Mouse (Mus musculus) layer of hippocampus, adult 2 months (tissue): ENCODE measurements at regions not wholly inside any gene's neighbourhood (a gene's known extent, or its start where the extent isn't known, plus 50 kb on each side); places are given as distances from the start of the nearest gene placed in this dataset.

Experiments used
- DNase-seq, 2 experiments: peaks; one replicate each; pipeline ENCODE4 v3.0.0; 2022; ENCODE audit warnings: low spot score in 2 of 2
- H3K27ac ChIP-seq: fragments of 200-600 bp; 2 replicates; pipeline ENCODE4 v1.8.1; 2022
- H3K4me3 ChIP-seq: fragments of 200-600 bp; 2 replicates; pipeline ENCODE4 v1.8.1; 2022; ENCODE audit warnings: mild to moderate bottlenecking
- CTCF ChIP-seq: fragments of 200-600 bp; conservative IDR thresholded peaks from 2 replicates; pipeline ENCODE4 v1.8.1; 2022; ENCODE audit warnings: antibody characterized with exemption, mild to moderate bottlenecking, moderate library complexity

DNA sequence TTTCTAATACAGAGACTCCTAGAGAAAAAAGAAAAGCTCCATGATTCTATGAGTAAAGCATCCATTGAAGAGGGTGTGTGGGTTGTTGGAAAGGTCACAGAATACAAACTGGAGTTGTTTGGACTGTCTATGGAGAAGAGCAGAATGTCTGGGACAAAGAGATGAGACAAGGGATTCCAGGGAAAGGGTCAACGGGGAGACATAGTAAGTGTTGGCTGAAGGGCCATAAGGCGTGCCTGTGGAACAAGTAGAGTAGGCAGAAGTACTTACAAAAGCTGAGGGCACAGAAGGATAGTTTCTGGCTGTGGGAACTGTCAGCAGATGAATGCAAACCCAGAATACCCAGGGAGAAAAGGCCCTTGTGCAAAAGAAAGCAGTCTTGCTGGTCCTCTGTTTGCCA is 134.0 kb upstream of the Col8a1 start:
- no peak for DNase-seq
- no peak overlapping the region for H3K27ac ChIP-seq
- no peak for TF ChIP-seq CTCF
- H3K4me3 ChIP-seq: no peak overlapping the region

DNA sequence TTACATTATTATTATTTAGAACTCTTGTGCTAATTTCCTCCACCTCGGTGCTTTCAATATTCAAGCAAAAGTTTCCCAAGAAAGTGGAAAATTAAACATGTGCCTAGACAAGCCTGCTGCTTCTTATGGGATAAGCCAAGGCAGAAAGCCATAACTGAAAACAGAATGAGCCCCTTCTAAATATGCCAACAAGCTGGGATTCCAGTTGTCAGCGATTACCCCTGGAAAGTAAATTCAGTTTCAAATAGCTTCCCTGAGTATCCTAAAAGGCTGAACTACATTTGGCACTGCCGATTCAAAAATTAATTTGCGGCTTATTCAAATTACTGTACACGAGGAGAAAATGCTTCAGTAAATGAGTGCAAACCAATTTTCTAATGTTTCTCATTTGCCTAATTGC is 135.6 kb upstream of the Col8a1 start:
- no peak overlapping the region for H3K27ac ChIP-seq
- DNase-seq: no peak
- no peak overlapping the region for H3K4me3 ChIP-seq
- TF ChIP-seq CTCF: no peak

DNA sequence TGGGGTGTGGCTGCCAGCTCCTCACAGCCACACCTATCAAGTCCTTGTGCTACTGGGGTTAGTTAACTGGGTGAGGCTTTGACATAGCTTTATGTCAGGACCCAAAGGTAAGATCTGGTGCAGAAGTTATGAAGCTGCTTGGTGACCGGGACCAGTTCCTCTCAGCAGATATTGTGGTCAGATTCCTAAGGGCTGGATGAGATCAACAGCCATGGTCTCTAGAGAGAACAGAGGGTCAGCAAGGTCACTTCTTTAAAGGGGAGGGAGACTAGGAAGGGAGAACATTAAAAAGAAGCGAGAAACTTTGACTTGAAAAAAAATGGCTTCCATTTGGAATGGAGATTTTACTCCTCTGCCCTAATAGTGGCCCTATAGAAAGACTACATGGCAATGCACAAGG is 138.6 kb upstream of the Col8a1 start:
- H3K27ac ChIP-seq: no peak overlapping the region
- no peak overlapping the region for H3K4me3 ChIP-seq
- DNase-seq: no peak
- no peak for TF ChIP-seq CTCF

DNA sequence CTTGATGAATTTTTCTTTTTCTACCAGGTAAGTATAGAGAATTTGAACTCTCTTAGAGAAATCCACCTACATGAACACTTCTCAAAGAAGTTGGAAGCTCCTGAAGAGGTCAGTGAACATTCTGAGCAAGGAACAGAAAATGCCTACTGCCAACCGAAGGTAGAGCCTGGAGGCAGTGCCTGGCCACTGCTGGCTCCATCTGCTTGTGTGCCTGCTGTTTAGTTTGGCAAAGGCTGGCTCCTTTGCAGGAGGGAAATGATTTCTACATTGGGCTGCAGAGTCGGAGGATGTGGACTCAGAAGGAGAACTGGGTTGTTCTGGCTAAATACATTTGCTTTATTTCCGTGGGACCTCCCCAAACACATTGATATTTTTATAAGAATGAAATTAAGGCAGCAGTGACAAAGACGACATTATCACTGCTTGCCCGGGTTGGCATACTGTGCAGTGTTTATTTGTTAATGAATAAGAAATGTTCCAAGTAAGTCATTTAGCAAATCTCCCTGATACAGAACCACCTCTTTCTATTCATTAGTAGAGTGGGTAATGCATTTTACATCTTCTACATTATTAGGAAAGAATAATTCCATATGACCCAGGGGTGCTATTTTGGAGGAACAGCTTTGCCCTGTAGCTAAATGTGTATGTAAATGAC is 139.3 kb upstream of the Col8a1 start:
- DNase-seq: no peak
- no peak for TF ChIP-seq CTCF
- Histone ChIP-seq H3K27ac (no peak overlapping the region), H3K4me3 (no peak overlapping the region)

DNA sequence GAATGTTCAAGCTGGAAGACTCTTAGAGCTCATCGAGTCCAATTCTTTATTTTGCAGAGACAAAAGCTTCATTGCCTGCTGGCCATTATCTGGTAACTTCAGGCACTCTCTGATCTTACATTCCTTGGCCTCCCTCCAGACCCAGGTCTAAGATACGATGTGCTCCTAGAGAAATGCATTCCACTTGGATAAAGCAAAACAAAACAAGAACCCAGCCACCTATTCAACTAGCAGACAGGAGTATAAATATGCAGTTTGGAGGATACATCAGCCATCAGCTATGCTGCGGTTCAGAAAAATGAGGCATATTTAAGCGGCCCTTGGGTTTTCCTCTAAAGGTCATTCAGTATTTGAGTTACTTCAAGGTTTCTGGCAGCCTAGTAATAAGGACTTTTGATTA is 146.5 kb upstream of the Col8a1 start:
- no peak for DNase-seq
- TF ChIP-seq CTCF: no peak
- Histone ChIP-seq H3K4me3 (no peak overlapping the region), H3K27ac (no peak overlapping the region)

DNA sequence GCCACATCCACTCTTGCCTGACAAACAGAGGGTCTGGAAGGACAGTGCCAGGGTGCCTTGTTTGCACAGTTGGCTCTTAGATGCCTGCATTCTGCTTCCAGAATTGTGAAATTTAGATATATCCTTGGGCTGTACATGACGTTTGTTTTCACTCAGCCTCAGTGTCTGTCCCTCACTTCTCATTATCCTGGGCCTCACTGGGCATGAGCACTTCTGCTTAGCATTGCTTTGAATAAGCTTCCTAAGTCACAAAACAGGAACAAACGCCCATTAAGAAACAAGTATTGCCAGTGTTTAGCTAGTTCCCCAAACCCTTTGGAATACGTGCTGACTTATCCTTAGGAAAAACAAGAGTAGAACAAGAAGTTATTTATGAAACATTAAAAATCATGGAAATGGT is 148.0 kb upstream of the Col8a1 start:
- no peak overlapping the region for H3K27ac ChIP-seq
- no peak for TF ChIP-seq CTCF

DNA sequence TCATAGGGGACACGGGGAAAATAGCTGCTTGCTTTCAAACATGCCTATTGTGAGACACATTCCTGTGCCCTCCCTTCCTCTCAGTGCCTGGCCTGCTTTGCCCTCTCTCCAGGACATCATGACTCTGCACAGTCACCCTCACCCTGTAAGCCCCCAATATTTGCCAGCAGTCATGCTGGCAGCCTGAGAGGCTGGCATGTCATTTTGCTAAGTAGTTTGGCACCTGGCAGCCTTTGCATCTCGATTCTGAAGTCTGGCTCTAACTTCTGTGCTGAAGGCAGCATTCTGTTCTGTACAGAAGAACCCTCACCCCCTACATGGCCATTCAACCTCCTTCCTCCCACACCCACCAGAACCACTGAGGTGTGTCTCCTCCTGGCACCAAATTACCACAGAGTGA is 157.5 kb upstream of the Col8a1 start:
- Histone ChIP-seq H3K4me3 (no peak overlapping the region), H3K27ac (no peak overlapping the region)
- DNase-seq: no peak
- no peak for TF ChIP-seq CTCF

More for the DNA sequence above, 148.0 kb upstream of the Col8a1 start:
- H3K4me3 ChIP-seq: no peak overlapping the region
- no peak for DNase-seq

DNA sequence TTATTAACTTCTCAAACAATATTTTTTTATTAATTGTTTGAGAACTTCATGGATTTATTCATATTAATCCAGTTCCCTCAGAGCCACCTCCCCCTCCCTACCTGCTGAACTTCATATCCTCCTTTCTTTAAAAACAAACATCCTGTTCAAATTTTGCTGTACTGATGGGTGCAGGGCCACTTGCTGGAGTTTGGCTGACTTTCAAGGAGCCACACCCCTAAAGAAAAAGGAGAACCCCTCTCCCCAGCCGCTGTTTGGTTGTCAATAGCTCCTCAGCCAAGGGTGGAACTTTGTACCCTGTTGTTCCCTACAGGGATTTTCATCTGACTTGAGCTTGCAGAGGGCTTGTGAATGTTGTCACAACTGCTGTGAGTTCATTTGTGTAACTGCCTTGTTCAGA is 160.0 kb upstream of the Col8a1 start:
- no peak for TF ChIP-seq CTCF
- Histone ChIP-seq H3K27ac (no peak overlapping the region), H3K4me3 (no peak overlapping the region)
- no peak for DNase-seq

DNA sequence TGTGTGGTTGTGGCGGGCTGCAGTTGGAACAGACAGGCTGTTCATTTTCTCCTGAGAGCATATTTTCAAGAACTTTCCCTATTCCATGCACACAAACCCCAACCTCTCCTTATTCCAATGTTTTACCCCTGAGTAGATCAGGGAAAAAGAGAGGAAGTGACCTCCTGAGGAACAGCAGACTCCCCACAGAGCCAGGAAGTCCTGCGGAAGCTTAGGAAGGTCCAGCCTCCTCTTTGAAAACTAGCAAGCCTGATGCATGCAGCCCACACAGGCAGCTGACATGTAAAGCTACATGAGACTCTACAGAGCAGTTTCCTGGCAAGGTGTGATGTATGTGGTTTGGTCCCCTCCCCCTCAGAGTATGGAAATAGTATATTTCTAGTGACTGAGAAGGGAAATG is 160.9 kb upstream of the Col8a1 start:
- TF ChIP-seq CTCF: no peak
- Histone ChIP-seq H3K27ac (no peak overlapping the region), H3K4me3 (no peak overlapping the region)
- no peak for DNase-seq

DNA sequence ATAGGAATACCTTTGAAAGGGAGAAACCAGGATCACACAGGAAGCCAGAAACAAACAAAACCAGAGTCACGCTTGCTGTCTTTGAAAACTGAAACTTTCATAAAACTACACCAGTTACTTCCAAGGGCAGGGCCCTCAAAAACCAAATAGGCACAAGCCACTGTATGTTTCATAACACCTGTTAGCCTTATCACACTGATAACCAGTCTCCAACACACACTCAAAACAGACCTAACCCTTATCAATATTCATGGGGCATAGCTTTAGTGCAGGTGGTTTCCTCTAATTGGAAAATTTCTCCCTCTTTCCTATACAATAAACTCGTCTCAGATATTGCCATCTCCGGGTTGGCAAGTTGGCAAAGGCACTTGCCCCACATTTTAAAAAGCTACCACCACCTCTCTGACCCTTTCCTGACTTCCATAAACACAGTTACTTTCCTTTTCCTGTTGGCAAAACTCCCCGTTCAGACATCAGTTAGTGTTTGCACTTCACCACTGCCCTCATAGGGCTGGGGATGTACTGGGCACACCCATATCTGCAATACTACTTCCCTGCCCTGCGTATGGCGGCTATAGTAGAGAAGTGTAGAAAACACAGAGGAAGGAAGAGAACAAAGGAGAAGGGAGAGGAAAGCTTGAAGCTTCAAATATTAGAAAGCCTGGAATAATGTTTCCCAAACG is 169.1 kb upstream of the Col8a1 start:
- no peak for TF ChIP-seq CTCF
- DNase-seq: no peak
- Histone ChIP-seq H3K4me3 (no peak overlapping the region), H3K27ac (no peak overlapping the region)

DNA sequence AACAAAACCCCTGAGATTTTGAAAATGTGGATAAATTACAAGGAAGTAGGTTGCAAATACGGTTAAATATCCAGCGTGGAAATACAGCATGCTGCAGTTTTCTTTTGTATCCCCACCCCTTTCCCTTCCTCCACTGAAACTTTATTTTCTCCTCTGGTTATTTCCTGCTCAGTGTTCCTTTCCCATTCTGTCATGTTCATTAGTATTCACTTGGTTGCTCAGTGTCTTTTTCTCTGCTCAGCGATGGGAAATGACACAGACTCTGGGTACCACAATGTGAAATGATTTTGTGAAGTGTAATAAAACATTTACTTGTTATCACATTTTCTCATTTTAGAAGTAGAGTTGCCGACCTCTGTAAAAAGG is 169.6 kb upstream of the Col8a1 start:
- H3K4me3 ChIP-seq: no peak overlapping the region
- H3K27ac ChIP-seq: no peak overlapping the region
- TF ChIP-seq CTCF: no peak
- no peak for DNase-seq

DNA sequence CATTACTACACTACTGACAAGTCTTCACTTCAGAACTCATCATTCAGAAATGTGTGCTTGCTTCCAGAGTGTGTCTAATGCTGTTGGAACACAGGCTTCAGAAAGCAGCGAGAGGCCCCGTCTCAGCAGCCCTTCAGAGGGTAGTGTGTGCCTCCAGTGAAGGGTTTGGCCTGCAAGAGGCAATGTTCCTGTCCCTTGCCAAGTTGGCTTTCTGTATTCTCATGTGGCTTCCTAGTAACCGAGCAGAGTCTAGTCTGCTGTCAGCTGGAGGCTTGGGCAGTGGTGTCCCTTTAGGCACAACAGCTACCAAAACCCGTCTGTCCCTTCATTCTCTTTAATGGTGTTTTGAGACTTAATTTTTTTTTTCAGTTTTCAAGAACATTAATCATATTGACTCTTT is 173.3 kb upstream of the Col8a1 start:
- peak in 1 of 2 experiments; percentile 24 for DNase-seq
- no peak for TF ChIP-seq CTCF
- peak overlapping the region; percentile 14; the same call in 1 of the 2 replicates for H3K27ac ChIP-seq
- no peak overlapping the region for H3K4me3 ChIP-seq

DNA sequence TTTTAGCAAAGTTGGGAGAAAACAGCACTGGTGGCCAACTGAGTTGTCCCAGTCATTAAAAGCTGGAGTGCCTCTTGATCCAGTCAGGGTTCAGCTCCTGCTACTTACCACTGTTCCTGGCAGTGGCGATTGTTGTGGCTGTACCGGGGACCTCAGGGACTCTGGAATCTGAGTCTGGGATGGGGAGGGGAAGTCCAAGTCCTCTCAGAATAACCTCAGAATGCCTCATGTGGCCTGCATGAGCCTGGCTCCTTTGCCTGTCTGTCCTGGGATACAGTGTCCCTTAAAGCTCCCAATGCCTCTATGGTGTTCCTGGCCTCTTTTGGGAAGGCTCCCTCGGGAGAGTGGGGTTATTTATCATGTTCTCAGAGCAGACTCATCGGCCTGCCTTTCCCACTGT is 173.8 kb upstream of the Col8a1 start:
- DNase-seq: no peak
- no peak for TF ChIP-seq CTCF
- peak overlapping the region; percentile 14; the same call in 1 of the 2 replicates for H3K27ac ChIP-seq
- H3K4me3 ChIP-seq: no peak overlapping the region

DNA sequence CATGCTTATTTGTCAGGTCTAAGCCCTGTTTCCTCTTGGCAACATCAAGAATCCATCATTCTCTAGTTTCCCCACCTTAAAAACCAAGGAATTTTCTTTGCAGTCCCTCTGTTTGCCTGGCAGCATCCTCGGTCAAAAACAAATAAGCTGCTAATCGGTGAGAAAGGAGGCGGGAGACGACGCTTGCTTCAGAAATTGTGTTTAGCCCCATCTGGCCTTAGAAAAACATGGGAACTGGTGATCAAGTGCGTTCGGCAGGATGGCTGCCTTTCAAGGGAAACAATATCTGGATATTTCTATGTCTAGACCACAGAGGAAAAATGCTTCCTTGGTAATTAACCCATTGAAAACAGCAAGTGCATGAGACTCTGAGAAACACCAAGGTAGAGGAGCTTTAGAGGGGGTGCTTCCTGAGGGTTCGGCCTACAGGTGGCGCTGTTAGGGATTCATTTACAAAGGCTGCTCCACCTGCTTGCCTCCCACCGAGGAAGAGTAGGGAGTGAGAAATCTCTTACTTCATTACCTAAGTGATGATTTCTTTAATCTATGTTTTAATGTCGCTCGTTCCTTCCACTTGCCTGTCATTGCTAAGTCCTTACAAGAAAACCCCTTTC is 174.7 kb upstream of the Col8a1 start:
- peak; percentile 56 for TF ChIP-seq CTCF
- no peak for DNase-seq
- Histone ChIP-seq H3K4me3 (no peak overlapping the region), H3K27ac (no peak overlapping the region)
